Mouse (Mus musculus): ENCODE data around the gene Rpgrip1l. TPM values are rescaled to one million over a fixed set of nuclear protein-coding genes. Genes with fewer than 3 reads are reported as not detected.

The Rpgrip1l gene
- total and polyA plus RNA-seq, 2 experiments from 2014 or later: 3.6 to 4.7 TPM

DNA sequence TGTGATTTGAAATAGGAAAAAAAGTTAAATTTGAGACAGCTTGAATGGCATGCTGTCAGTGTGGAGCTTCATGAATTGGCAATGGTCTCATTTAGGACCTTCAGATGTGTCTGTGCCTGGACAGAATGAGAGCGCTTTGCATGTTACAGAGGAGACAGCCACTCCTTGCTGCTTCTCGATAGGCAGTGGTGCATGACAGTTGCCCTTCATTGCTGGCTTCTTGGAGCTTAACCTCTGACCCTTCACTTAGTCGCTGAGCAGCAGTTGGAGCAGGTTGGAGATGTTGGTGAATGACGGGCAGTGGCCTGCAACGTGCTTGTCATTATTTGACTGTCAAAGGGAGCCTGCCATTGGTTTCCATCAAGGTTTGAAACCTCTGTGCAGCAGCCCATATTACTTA lies 29.1 kb upstream of the Rpgrip1l start:
- Histone ChIP-seq H3K9ac (replicated peaks; ENCODE audit: low read depth, low read length) (no peak overlapping the region), H3K9me3 (replicated peaks; ENCODE audit: control insufficient read depth, low read length) (no peaks in the 10 kb centered on the region), H3K4me1 (ENCODE audit: control insufficient read depth, insufficient read depth) (no peaks in the 10 kb centered on the region), H3K4me2 (ENCODE audit: low read depth, low read length) (no peak overlapping the region), H3K27me3 (ENCODE audit: control insufficient read depth, insufficient read depth, low read length) (no peaks in the 10 kb centered on the region), H3K4me3 (ENCODE audit: low read depth, low read length) (no peak overlapping the region), H3K27ac (ENCODE audit: low read depth) (no peak overlapping the region), H3K36me3 (replicated peaks; ENCODE audit: control insufficient read depth, insufficient read depth, low read length) (no peaks in the 10 kb centered on the region)
- no peak for ATAC-seq (ENCODE audit: insufficient read depth, low read depth)
- no peak for TF ChIP-seq CTCF (IDR thresholded peaks at IDR 0.05; ENCODE audit: low read depth)
- no peak for TF ChIP-seq EP300 (IDR thresholded peaks at IDR 0.05; ENCODE audit: low read depth)
- DNase-seq (ENCODE audit: low spot score): no peak
- 69% methylated on average over 5 of the region's 5 CpGs for WGBS

DNA sequence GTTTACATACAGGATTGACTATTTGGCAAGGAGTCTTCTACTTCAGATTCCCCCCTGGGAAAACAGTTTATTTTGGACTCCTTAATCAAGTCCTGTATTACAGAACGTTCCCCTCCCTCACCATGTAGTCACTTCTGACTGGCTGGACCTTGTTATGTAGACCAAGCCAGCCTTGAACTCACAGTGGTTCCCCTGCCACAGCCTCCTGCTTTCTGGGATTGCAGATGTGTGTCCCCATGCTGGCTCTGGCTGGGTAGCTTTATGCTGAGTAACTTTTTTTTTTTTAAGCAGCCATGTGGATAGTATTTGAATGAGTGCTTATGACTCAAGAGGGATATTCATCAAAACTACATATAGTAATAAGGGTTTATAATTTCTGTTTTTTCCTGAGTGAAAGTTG lies 27.7 kb upstream of the Rpgrip1l start:
- Histone ChIP-seq H3K4me3 (ENCODE audit: low read depth, low read length) (no peak overlapping the region), H3K27me3 (ENCODE audit: control insufficient read depth, insufficient read depth, low read length) (no peaks in the 10 kb centered on the region), H3K36me3 (replicated peaks; ENCODE audit: control insufficient read depth, insufficient read depth, low read length) (no peaks in the 10 kb centered on the region), H3K4me2 (ENCODE audit: low read depth, low read length) (no peak overlapping the region), H3K9ac (replicated peaks; ENCODE audit: low read depth, low read length) (no peak overlapping the region), H3K9me3 (replicated peaks; ENCODE audit: control insufficient read depth, low read length) (no peaks in the 10 kb centered on the region), H3K27ac (ENCODE audit: low read depth) (no peak overlapping the region), H3K4me1 (ENCODE audit: control insufficient read depth, insufficient read depth) (no peaks in the 10 kb centered on the region)
- no peak for DNase-seq (ENCODE audit: low spot score)
- 34% methylated on average over 1 of the region's 1 CpGs for WGBS
- ATAC-seq (ENCODE audit: insufficient read depth, low read depth): no peak
- no peak for TF ChIP-seq EP300 (IDR thresholded peaks at IDR 0.05; ENCODE audit: low read depth)

DNA sequence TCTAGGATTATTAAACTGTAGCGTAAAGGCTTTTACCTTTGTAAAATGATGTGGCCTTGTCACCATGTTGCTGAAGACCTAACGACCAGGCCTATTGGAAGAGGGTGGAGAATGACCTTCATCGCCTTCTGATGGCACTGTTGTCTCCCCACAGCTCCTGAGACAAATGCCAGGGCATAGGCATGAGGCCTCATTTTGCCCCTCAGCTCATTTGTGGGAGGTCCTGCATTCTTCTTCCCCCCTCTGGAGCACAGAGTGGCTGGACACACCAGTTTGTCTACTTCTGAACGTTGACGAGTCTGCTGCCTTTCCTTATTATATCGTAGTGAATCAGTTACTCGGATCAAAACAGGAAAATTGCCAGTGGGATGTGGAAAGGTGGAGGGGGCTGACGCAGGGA lies 26.6 kb upstream of the Rpgrip1l start:
- Histone ChIP-seq H3K27ac (ENCODE audit: low read depth) (no peak overlapping the region), H3K36me3 (replicated peaks; ENCODE audit: control insufficient read depth, insufficient read depth, low read length) (no peaks in the 10 kb centered on the region), H3K9ac (replicated peaks; ENCODE audit: low read depth, low read length) (no peak overlapping the region), H3K4me1 (ENCODE audit: control insufficient read depth, insufficient read depth) (no peaks in the 10 kb centered on the region), H3K4me3 (ENCODE audit: low read depth, low read length) (no peak overlapping the region), H3K4me2 (ENCODE audit: low read depth, low read length) (no peak overlapping the region), H3K9me3 (replicated peaks; ENCODE audit: control insufficient read depth, low read length) (no peaks in the 10 kb centered on the region; the same call in 1 of the 2 replicates), H3K27me3 (ENCODE audit: control insufficient read depth, insufficient read depth, low read length) (no peaks in the 10 kb centered on the region)
- no peak for TF ChIP-seq CTCF (IDR thresholded peaks at IDR 0.05; ENCODE audit: low read depth)
- no peak for TF ChIP-seq EP300 (IDR thresholded peaks at IDR 0.05; ENCODE audit: low read depth)
- 87% methylated on average over 8 of the region's 8 CpGs for WGBS
- DNase-seq (ENCODE audit: low spot score) (no peak), ATAC-seq (ENCODE audit: insufficient read depth, low read depth) (no peak)

DNA sequence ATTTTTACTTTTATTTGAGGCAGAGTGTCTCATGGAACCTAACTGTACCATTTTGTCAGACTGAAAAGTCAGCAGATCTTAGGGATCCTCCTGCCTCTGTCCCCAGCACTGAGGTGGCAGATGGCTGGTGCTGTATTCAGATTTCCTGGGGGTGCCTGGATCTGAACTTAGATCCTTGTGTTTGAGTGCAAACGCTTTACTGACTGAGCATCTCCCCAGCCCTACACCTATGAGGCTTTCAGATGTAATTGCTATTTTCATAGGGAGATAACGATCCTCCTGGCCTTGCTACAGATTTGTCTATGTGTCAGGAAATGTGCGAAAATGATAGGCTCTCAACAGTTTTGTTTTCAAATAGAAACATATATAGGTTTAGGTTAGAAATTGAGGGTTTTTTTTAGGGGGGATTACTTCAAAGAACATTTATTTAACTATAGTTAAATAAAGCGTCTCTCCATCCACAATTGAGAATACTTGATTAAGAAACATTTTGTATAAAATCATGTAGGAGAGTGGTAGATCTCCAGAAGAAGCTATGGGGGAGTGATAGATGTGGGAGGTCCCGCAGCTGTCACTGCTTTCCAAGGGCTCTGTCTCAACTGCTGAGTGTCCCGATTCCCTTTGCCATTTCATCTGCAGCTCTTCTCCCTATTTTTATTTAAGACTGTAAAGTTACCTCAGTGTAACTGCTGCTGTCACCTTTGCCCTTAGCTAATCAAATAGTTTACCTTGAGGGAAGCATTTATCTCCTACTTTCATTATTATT lies 25.5 kb upstream of the Rpgrip1l start:
- no peak overlapping the region for H3K27ac ChIP-seq (ENCODE audit: low read depth)
- no peaks in the 10 kb centered on the region for H3K4me1 ChIP-seq (ENCODE audit: control insufficient read depth, insufficient read depth)
- no peaks in the 10 kb centered on the region for H3K36me3 ChIP-seq (replicated peaks; ENCODE audit: control insufficient read depth, insufficient read depth, low read length)
- DNase-seq (ENCODE audit: low spot score) (no peak), ATAC-seq (ENCODE audit: insufficient read depth, low read depth) (no peak)
- no peak overlapping the region for H3K4me3 ChIP-seq (ENCODE audit: low read depth, low read length)
- TF ChIP-seq EP300 (IDR thresholded peaks at IDR 0.05; ENCODE audit: low read depth) (no peak), CTCF (IDR thresholded peaks at IDR 0.05; ENCODE audit: low read depth) (no peak)
- H3K9ac ChIP-seq (replicated peaks; ENCODE audit: low read depth, low read length): no peak overlapping the region
- no peaks in the 10 kb centered on the region; the same call in 1 of the 2 replicates for H3K9me3 ChIP-seq (replicated peaks; ENCODE audit: control insufficient read depth, low read length)
- H3K4me2 ChIP-seq (ENCODE audit: low read depth, low read length): no peak overlapping the region
- no peaks in the 10 kb centered on the region for H3K27me3 ChIP-seq (ENCODE audit: control insufficient read depth, insufficient read depth, low read length)
- 85% methylated on average over 6 of the region's 6 CpGs for WGBS

DNA sequence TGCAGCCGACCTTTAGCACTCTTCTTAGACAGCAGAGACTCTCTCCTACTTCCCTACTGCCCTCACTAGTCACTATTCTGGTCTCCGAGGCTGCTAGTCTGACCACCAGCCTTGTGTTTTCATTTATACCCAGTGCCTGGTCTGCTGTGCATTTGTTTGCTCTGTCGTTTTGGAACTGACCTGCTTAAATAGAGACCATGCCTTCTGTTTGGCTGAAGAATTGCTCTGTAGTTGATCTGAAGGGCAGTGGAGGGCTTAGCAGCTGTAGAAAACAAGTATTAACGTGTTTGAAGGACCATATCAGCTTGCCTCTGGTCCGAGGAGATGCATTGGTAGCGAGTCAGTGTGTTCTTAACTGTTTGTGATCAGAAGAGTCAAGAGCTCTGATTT lies 16.4 kb upstream of the Rpgrip1l start:
- Histone ChIP-seq H3K4me1 (ENCODE audit: control insufficient read depth, insufficient read depth) (peaks cover 38% of the 10 kb centered on the region), H3K36me3 (replicated peaks; ENCODE audit: control insufficient read depth, insufficient read depth, low read length) (no peaks in the 10 kb centered on the region), H3K9me3 (replicated peaks; ENCODE audit: control insufficient read depth, low read length) (no peaks in the 10 kb centered on the region), H3K27me3 (ENCODE audit: control insufficient read depth, insufficient read depth, low read length) (no peaks in the 10 kb centered on the region), H3K4me2 (ENCODE audit: low read depth, low read length) (no peak overlapping the region), H3K4me3 (ENCODE audit: low read depth, low read length) (no peak overlapping the region), H3K27ac (ENCODE audit: low read depth) (peak overlapping the region; percentile 71), H3K9ac (replicated peaks; ENCODE audit: low read depth, low read length) (0 out of 2 replicates have a peak overlapping the region, but pooled peaks have one; percentile 31)
- DNase-seq (ENCODE audit: low spot score) (no peak), ATAC-seq (ENCODE audit: insufficient read depth, low read depth) (no peak)
- WGBS: 31% methylated on average over 6 of the region's 6 CpGs
- TF ChIP-seq EP300 (IDR thresholded peaks at IDR 0.05; ENCODE audit: low read depth) (no peak), CTCF (IDR thresholded peaks at IDR 0.05; ENCODE audit: low read depth) (no peak)

- no peak for ATAC-seq (ENCODE audit: insufficient read depth, low read depth)
- Histone ChIP-seq H3K36me3 (replicated peaks; ENCODE audit: control insufficient read depth, insufficient read depth, low read length) (no peaks in the 10 kb centered on the region), H3K9ac (replicated peaks; ENCODE audit: low read depth, low read length) (no peak overlapping the region), H3K27me3 (ENCODE audit: control insufficient read depth, insufficient read depth, low read length) (no peaks in the 10 kb centered on the region), H3K9me3 (replicated peaks; ENCODE audit: control insufficient read depth, low read length) (no peaks in the 10 kb centered on the region), H3K4me3 (ENCODE audit: low read depth, low read length) (no peak overlapping the region), H3K4me2 (ENCODE audit: low read depth, low read length) (no peak overlapping the region), H3K4me1 (ENCODE audit: control insufficient read depth, insufficient read depth) (peaks cover 42% of the 10 kb centered on the region), H3K27ac (ENCODE audit: low read depth) (peak overlapping the region; percentile 71)
- 77% methylated on average over 9 of the region's 9 CpGs for WGBS
- TF ChIP-seq EP300 (IDR thresholded peaks at IDR 0.05; ENCODE audit: low read depth): no peak
- DNase-seq (ENCODE audit: low spot score): no peak
These were observed 16.0 kb upstream of the Rpgrip1l start for GRCm38 (mm10) chr8:91329056-91329455.
